Mouse (Mus musculus) gastrocnemius, postnatal 14 days (tissue): ENCODE results near the gene Ralgds. TPM values are rescaled to one million over a fixed set of nuclear protein-coding genes. Genes with fewer than 3 reads are reported as not detected.

Experiments
- DNase-seq: peaks from one replicate; pipeline ENCODE4 v3.0.0; 2021; ENCODE audit warnings: mixed read lengths
- intact Hi-C: fragments of 180-260 bp; cut with DNase I; formaldehyde crosslinking; loops from one replicate; pipeline ENCODE4 v1.15.1; 2025; ENCODE audit warnings: low total_unique reads
- total RNA-seq, 2 experiments: library from RNA; stranded (reverse); gene quantifications; 2 replicates each; pipeline ENCODE4 v1.2.3; 2021

Gene Ralgds
- total RNA-seq, 2 experiments from 2014 or later = 17.1 to 25.3 TPM

- intact Hi-C loops = no loop called here
- DNase-seq = no peak
Observed at GRCm38 (mm10) chr2:28545976-28546375, 33.1 kb downstream of the Ralgds start.

- DNase-seq = no peak
- intact Hi-C loops = no loop called here
Observed at GRCm38 (mm10) chr2:28546560-28546959, 33.6 kb downstream of the Ralgds start.

- intact Hi-C loops = loop anchor here (2.0 kb wide), 1 partner anchor 31 kb away; no protein-coding TSS in a partner anchor
- DNase-seq = peak; percentile 81
Observed at GRCm38 (mm10) chr2:28547237-28548172, 34.6 kb downstream of the Ralgds start.

- no peak for DNase-seq
- intact Hi-C loops = loop anchor here (2.0 kb wide), 1 partner anchor 32 kb away; no protein-coding TSS in a partner anchor
Observed at GRCm38 (mm10) chr2:28549157-28549556, 36.2 kb downstream of the Ralgds start.

GRCm38 (mm10) chr2:28552301-28552700, 39.4 kb downstream of the Ralgds start:
- no peak for DNase-seq
- intact Hi-C loops = no loop called here

GRCm38 (mm10) chr2:28557452-28557851, 44.5 kb downstream of the Ralgds start:
- intact Hi-C loops = no loop called here
- no peak for DNase-seq

- intact Hi-C loops = no loop called here
- DNase-seq = no peak
Observed at GRCm38 (mm10) chr2:28563303-28563702, 50.4 kb downstream of the Ralgds start, which contains the start of gene Cel. Cel (minus strand) TSS chr2:28563403.

GRCm38 (mm10) chr2:28563830-28564229, 50.9 kb downstream of the Ralgds start:
- DNase-seq = no peak
- intact Hi-C loops = no loop called here

- no peak for DNase-seq
- intact Hi-C loops = no loop called here
Observed at GRCm38 (mm10) chr2:28564380-28564779, 51.5 kb downstream of the Ralgds start.

GRCm38 (mm10) chr2:28566545-28566944, 53.6 kb downstream of the Ralgds start:
- no peak for DNase-seq
- intact Hi-C loops = no loop called here

- DNase-seq = no peak
Observed at GRCm38 (mm10) chr2:28569903-28570302, 57.0 kb downstream of the Ralgds start.

GRCm38 (mm10) chr2:28575341-28575740, 62.4 kb downstream of the Ralgds start:
- intact Hi-C loops = no loop called here

More at GRCm38 (mm10) chr2:28569903-28570302, 57.0 kb downstream of the Ralgds start:
- intact Hi-C loops = no loop called here

GRCm38 (mm10) chr2:28576815-28577214, 63.9 kb downstream of the Ralgds start:
- intact Hi-C loops = no loop called here
- DNase-seq = no peak

More at GRCm38 (mm10) chr2:28575341-28575740, 62.4 kb downstream of the Ralgds start:
- no peak for DNase-seq

- no peak for DNase-seq
Observed at GRCm38 (mm10) chr2:28578003-28578402, 65.1 kb downstream of the Ralgds start.

GRCm38 (mm10) chr2:28582647-28583353, 69.9 kb downstream of the Ralgds start:
- intact Hi-C loops = loop anchor here (10.0 kb wide), 1 partner anchor 68 kb away; the partner anchor contains the start of gene Ralgds

More at GRCm38 (mm10) chr2:28578003-28578402, 65.1 kb downstream of the Ralgds start:
- intact Hi-C loops = no loop called here

GRCm38 (mm10) chr2:28583651-28584050, 70.7 kb downstream of the Ralgds start, which contains the start of gene Gtf3c5:
Gtf3c5 (minus strand) TSS chr2:28583751.
- intact Hi-C loops = loop anchor here (10.0 kb wide), 1 partner anchor 69 kb away; the partner anchor contains the start of gene Ralgds
- DNase-seq = no peak

More at GRCm38 (mm10) chr2:28582647-28583353, 69.9 kb downstream of the Ralgds start:
- peak; percentile 86 for DNase-seq

- intact Hi-C loops = loop anchor here (10.0 kb wide), 1 partner anchor 70 kb away; the partner anchor contains the start of gene Ralgds
- DNase-seq = peak; percentile 74
Observed at GRCm38 (mm10) chr2:28585043-28585571, 72.2 kb downstream of the Ralgds start.

GRCm38 (mm10) chr2:28585730-28586129, 72.8 kb downstream of the Ralgds start:
- no peak for DNase-seq
- intact Hi-C loops = loop anchor here (10.0 kb wide), 1 partner anchor 71 kb away; the partner anchor contains the start of gene Ralgds

- DNase-seq = no peak
- intact Hi-C loops = loop anchor here (10.0 kb wide), 1 partner anchor 74 kb away; the partner anchor contains the start of gene Ralgds
Observed at GRCm38 (mm10) chr2:28588574-28588973, 75.6 kb downstream of the Ralgds start.
